Mouse (Mus musculus) thymus, adult 2 months (tissue): ENCODE data around the gene Tmem209.

Experiments
- CTCF ChIP-seq: fragments of 200-500 bp; IDR thresholded peaks from 2 replicates; pipeline ENCODE4 v1.5.1; 2012; ENCODE audit warnings: mild to moderate bottlenecking, control low read depth, low read length, moderate library complexity, borderline replicate concordance; ENCODE audit not compliant: control insufficient read depth, poor library complexity, insufficient read depth; ENCODE audit errors: extremely low read depth
- POLR2A ChIP-seq: fragments of 200-500 bp; IDR thresholded peaks from 2 replicates; pipeline ENCODE4 v1.6.1; 2012; ENCODE audit warnings: mild to moderate bottlenecking, low read length, control low read depth, moderate library complexity; ENCODE audit not compliant: control insufficient read depth, poor library complexity, insufficient read depth; ENCODE audit errors: extremely low read depth

GRCm38 (mm10) chr6:30510291-30510690 lies 708 bp upstream of the Tmem209 start:
- no peak for TF ChIP-seq CTCF
- TF ChIP-seq POLR2A: no peak
